Mouse (Mus musculus) neural tube, embryonic 13.5 days (tissue): Measurements from ENCODE around the gene Sgtb. TPM values are rescaled to one million over a fixed set of nuclear protein-coding genes. Genes with fewer than 3 reads are reported as not detected.

ENCODE experiments used
- ATAC-seq: fragments of 200-750 bp; cut with Nextera tagmentation; 2 replicates; pipeline ENCODE4 v1.8.0; 2017; ENCODE audit warnings: low read depth, mild to moderate bottlenecking, moderate TSS enrichment, moderate library complexity
- H3K27ac ChIP-seq: fragments of 300-500 bp; sonication (generic); replicated peaks from 2 replicates; pipeline ENCODE4 v1.5.1; 2015; ENCODE audit warnings: moderate library complexity, mild to moderate bottlenecking, inconsistent platforms
- H3K27me3 ChIP-seq: fragments of 300-500 bp; sonication (generic); 2 replicates; pipeline ENCODE4 v1.6.1; 2015; ENCODE audit warnings: mild to moderate bottlenecking, inconsistent platforms
- H3K36me3 ChIP-seq: fragments of 300-500 bp; sonication (generic); 2 replicates; pipeline ENCODE4 v1.6.1; 2015; ENCODE audit warnings: mild to moderate bottlenecking, inconsistent platforms
- H3K4me1 ChIP-seq: fragments of 300-500 bp; sonication (generic); replicated peaks from 2 replicates; pipeline ENCODE4 v1.6.1; 2015; ENCODE audit warnings: inconsistent platforms
- H3K4me2 ChIP-seq: fragments of 300-500 bp; sonication (generic); 2 replicates; pipeline ENCODE4 v1.6.1; 2015; ENCODE audit warnings: inconsistent platforms, mild to moderate bottlenecking, moderate library complexity
- H3K4me3 ChIP-seq: fragments of 300-500 bp; sonication (generic); 2 replicates; pipeline ENCODE4 v1.5.1; 2015; ENCODE audit warnings: mild to moderate bottlenecking, inconsistent platforms
- H3K9ac ChIP-seq: fragments of 300-500 bp; sonication (generic); 2 replicates; pipeline ENCODE4 v1.6.1; 2015; ENCODE audit warnings: moderate library complexity, mild to moderate bottlenecking, inconsistent platforms
- H3K9me3 ChIP-seq: fragments of 300-500 bp; sonication (generic); 2 replicates; pipeline ENCODE4 v1.6.1; 2016; ENCODE audit warnings: inconsistent platforms
- WGBS: fragments of 180-500 bp; shearing (Covaris S2); methylation state at CpG from one replicate; pipeline ENCODE4 v1.1.7; 2015; 5-methylcytosine and 5-hydroxymethylcytosine counted together
- polyA plus RNA-seq: library from polyadenylated mRNA; unstranded; fragments of >200 nt; fragmentation: Nextera tagmentation; extraction: Ambion mirVana; gene quantifications from 2 replicates; pipeline ENCODE4 v1.2.1, GENCODE M21; 2015

Sgtb gene
- polyA plus RNA-seq, 1 experiment from 2014 or later, result 34.3 TPM

- Histone ChIP-seq H3K4me1 (no peaks in the 10 kb centered on the region), H3K9me3 (no peaks in the 10 kb centered on the region), H3K9ac (no peak overlapping the region), H3K4me2 (no peak overlapping the region), H3K27ac (no peak overlapping the region), H3K36me3 (peaks cover 44% of the 10 kb centered on the region), H3K4me3 (no peak overlapping the region), H3K27me3 (no peaks in the 10 kb centered on the region)
- no peak for ATAC-seq
- WGBS, result 86% methylated on average over 7 of the region's 7 CpGs
These were observed 45.6 kb downstream of the Sgtb start for GRCm38 (mm10) chr13:104155106-104155505.

GRCm38 (mm10) chr13:104155686-104156085, 46.1 kb downstream of the Sgtb start:
- H3K9me3 ChIP-seq, result no peaks in the 10 kb centered on the region
- no peaks in the 10 kb centered on the region for H3K4me1 ChIP-seq
- H3K36me3 ChIP-seq, result peaks cover 48% of the 10 kb centered on the region
- H3K27me3 ChIP-seq, result no peaks in the 10 kb centered on the region
- WGBS, result 89% methylated on average over 1 of the region's 1 CpGs
- no peak for ATAC-seq
- H3K9ac ChIP-seq, result no peak overlapping the region
- H3K27ac ChIP-seq, result no peak overlapping the region
- no peak overlapping the region for H3K4me3 ChIP-seq
- no peak overlapping the region for H3K4me2 ChIP-seq

DNA sequence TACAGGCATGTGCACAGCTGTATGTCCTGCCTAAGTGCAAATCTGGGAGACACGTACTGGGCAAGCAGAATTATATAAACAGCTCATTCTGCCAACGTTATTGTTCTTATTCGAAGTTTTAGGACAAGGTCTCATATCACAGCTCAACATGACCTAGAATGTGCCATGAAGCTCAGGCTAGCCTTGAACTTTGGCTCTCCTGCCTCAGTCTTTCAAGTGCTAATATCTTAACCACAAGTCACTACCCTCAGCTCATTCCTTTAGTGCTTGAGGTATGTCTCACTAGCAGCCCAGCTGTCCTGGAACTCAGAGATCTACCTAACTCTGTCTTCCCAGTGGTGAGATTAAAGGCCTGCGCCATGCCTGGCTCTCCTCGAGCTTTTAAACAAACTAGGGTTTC, 62.2 kb downstream of the Sgtb start:
- no peak overlapping the region for H3K9ac ChIP-seq
- WGBS, result 92% methylated on average over 5 of the region's 5 CpGs

GRCm38 (mm10) chr13:104172498-104172897, 63.0 kb downstream of the Sgtb start:
- Histone ChIP-seq H3K9ac (no peak overlapping the region), H3K36me3 (peaks cover 21% of the 10 kb centered on the region), H3K9me3 (0 out of 2 replicates have a peak, but pooled peaks cover 4% of the 10 kb centered on the region), H3K27ac (no peak overlapping the region), H3K4me1 (peaks cover 14% of the 10 kb centered on the region), H3K4me2 (no peak overlapping the region), H3K4me3 (no peak overlapping the region), H3K27me3 (no peaks in the 10 kb centered on the region)
- ATAC-seq, result no peak

More for the DNA sequence above, 62.2 kb downstream of the Sgtb start:
- peaks cover 29% of the 10 kb centered on the region for H3K36me3 ChIP-seq
- H3K27ac ChIP-seq, result no peak overlapping the region
- H3K9me3 ChIP-seq, result 0 out of 2 replicates have a peak, but pooled peaks cover 4% of the 10 kb centered on the region
- H3K4me2 ChIP-seq, result no peak overlapping the region
- H3K4me1 ChIP-seq, result peaks cover 7% of the 10 kb centered on the region
- H3K27me3 ChIP-seq, result no peaks in the 10 kb centered on the region
- no peak overlapping the region for H3K4me3 ChIP-seq
- no peak for ATAC-seq

- Histone ChIP-seq H3K4me3 (peak overlapping the region; percentile 82), H3K4me2 (peak overlapping the region; percentile 91), H3K27ac (no peak overlapping the region), H3K27me3 (no peaks in the 10 kb centered on the region), H3K4me1 (peaks cover 23% of the 10 kb centered on the region), H3K9ac (peak overlapping the region; percentile 60), H3K9me3 (no peaks in the 10 kb centered on the region), H3K36me3 (peaks cover 9% of the 10 kb centered on the region)
- 83% methylated on average over 3 of the region's 3 CpGs for WGBS
- ATAC-seq, result no peak
These were observed 67.3 kb downstream of the Sgtb start for GRCm38 (mm10) chr13:104176874-104177273.

GRCm38 (mm10) chr13:104177796-104178649, 68.5 kb downstream of the Sgtb start, which contains the start of gene Trappc13:
Gene Trappc13, minus strand, starts transcription at chr13:104178469.
- Histone ChIP-seq H3K9ac (peak within 1 kb of the TSS; percentile 87), H3K27ac (peak within 1 kb of the TSS; percentile 82), H3K4me1 (peaks cover 23% of the 10 kb centered on the region), H3K27me3 (no peaks in the 10 kb centered on the region), H3K4me3 (peak within 1 kb of the TSS; percentile 82), H3K9me3 (no peaks in the 10 kb centered on the region), H3K36me3 (peaks cover 12% of the 10 kb centered on the region), H3K4me2 (peak within 1 kb of the TSS; percentile 91)
- WGBS, result under 1% methylated on average over 32 of the region's 32 CpGs
- peak; percentile 93 for ATAC-seq

DNA sequence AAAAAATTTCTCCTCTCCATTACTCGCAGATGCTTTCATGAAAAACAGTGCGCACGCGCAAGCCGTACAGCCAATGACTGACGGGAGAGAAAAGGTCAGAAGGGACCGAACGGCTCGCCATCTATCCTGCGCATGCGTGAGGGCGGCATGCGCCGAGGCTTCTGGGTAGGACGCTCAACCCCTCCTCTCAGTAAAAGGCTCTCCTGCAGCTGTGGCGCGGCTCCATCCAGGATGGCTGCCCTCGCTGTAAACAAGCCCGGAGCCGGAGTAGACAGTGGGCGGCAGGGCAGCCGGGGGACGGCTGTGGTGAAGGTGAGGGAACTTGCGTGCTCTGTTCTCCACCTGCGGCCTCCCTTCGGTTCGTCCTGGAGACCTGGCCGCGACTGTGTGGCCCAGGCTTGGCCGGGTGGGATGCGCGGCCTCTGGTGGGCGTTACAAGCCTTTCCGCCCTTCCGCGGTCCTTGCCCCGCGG, 69.1 kb downstream of the Sgtb start, which contains the start of gene Trim23:
TSS of gene Trim23 (plus strand) at position 148 of the 472 bp plus-strand sequence.
- no peaks in the 10 kb centered on the region for H3K9me3 ChIP-seq
- WGBS, result under 1% methylated on average over 38 of the region's 38 CpGs
- peak within 1 kb of the TSS; percentile 87 for H3K9ac ChIP-seq
- peak; percentile 99 for ATAC-seq
- H3K4me3 ChIP-seq, result peak within 1 kb of the TSS; percentile 82
- H3K4me1 ChIP-seq, result peaks cover 23% of the 10 kb centered on the region
- peak within 1 kb of the TSS; percentile 91 for H3K4me2 ChIP-seq
- H3K36me3 ChIP-seq, result peaks cover 17% of the 10 kb centered on the region
- H3K27me3 ChIP-seq, result no peaks in the 10 kb centered on the region
- peak within 1 kb of the TSS; percentile 82 for H3K27ac ChIP-seq

DNA sequence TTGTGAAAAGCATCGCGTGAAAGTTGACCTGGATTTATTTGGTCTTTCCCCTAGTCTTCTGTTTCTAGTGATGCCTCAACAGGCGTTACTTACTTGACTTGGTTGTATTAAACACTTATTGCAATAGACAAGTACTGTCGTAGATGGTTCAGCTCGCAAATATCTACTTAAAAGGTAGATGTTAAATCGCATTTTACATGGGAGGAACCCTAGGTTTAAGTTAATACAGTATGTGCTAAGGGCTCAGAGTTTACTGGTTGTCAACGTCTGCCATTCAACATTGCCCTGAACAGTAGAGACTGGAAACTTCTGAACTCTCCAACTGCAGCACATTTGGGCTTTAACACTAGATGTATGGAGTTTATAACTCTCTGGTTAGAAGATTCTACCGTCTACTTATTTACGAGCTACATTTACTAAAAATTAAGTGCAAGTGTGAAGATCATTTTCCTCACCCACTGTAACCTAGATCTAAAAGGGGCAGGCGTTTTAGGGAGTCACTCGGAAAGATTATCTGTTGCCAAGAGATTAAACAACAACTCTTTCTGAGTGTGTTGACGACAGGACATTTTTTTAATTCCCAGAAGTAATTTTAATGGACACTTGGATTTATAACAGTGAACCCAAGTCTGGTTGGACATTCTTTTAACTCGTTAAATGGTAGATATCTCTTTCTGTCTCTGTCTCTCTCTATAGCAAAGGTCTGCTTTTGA, 69.8 kb downstream of the Sgtb start:
- H3K27me3 ChIP-seq, result no peaks in the 10 kb centered on the region
- H3K4me1 ChIP-seq, result peaks cover 23% of the 10 kb centered on the region
- H3K36me3 ChIP-seq, result peaks cover 22% of the 10 kb centered on the region
- 24% methylated on average over 13 of the region's 13 CpGs for WGBS
- H3K27ac ChIP-seq, result peak overlapping the region; percentile 82
- peak overlapping the region; percentile 82 for H3K4me3 ChIP-seq
- peak overlapping the region; percentile 87 for H3K9ac ChIP-seq
- H3K4me2 ChIP-seq, result peak overlapping the region; percentile 65
- ATAC-seq, result peak; percentile 3
- H3K9me3 ChIP-seq, result no peaks in the 10 kb centered on the region

GRCm38 (mm10) chr13:104187357-104187756, 77.8 kb downstream of the Sgtb start:
- no peaks in the 10 kb centered on the region for H3K4me1 ChIP-seq
- H3K4me2 ChIP-seq, result no peak overlapping the region
- ATAC-seq, result no peak
- no peak overlapping the region for H3K27ac ChIP-seq
- no peak overlapping the region for H3K9ac ChIP-seq
- 87% methylated on average over 4 of the region's 4 CpGs for WGBS
- H3K9me3 ChIP-seq, result no peaks in the 10 kb centered on the region
- peaks cover 51% of the 10 kb centered on the region for H3K36me3 ChIP-seq
- no peak overlapping the region for H3K4me3 ChIP-seq
- no peaks in the 10 kb centered on the region for H3K27me3 ChIP-seq

Other genes starting within 250 kb of the Sgtb start
- gene Erbin, start 189.2 kb upstream of the Sgtb start, polyA plus RNA-seq, result 10.2 and 11.0 TPM in 2 replicates
- gene Nln, start 127 bp upstream of the Sgtb start, polyA plus RNA-seq, result 32.4 and 36.5 TPM in 2 replicates
- gene Trappc13, start 68.7 kb downstream of the Sgtb start, polyA plus RNA-seq, result 62.9 and 69.3 TPM in 2 replicates
- 30.6 and 31.5 TPM in 2 replicates for gene Trim23, start 69.1 kb downstream of the Sgtb start, polyA plus RNA-seq
- gene Cenpk, start 118.9 kb downstream of the Sgtb start, polyA plus RNA-seq, result 13.8 and 18.3 TPM in 2 replicates
- gene Ppwd1, start 119.1 kb downstream of the Sgtb start, polyA plus RNA-seq, result 7.2 and 7.5 TPM in 2 replicates
- gene Adamts6, start 178.1 kb downstream of the Sgtb start, polyA plus RNA-seq, result 1.0 and 1.6 TPM in 2 replicates